In genomic region chr6:124916695-124917517, GRCm38 (mm10) we compare ENCODE assay signal across 8 mouse cellular contexts. TPM values are rescaled to one million over a fixed set of nuclear protein-coding genes. Genes with fewer than 3 reads are reported as not detected.
DNase-seq lines count a peak whose midpoint lies in the region; ATAC-seq and TF ChIP-seq lines count a peak whose summit lies in the region.

No protein-coding gene starts in this region.

- DNase-seq in Muller cell, postnatal 12 days (ENCODE audit: inconsistent ontology term), result peak; percentile 91
- peak; percentile 92 for DNase-seq in cerebellum, adult 9-11 months
- DNase-seq in layer of hippocampus, postnatal 10 days (ENCODE audit: low spot score in 2 of 2), result peak; percentile 93 to 97
- peak; percentile 93 for DNase-seq in lung, postnatal 0 days (ENCODE audit: low spot score)
- DNase-seq in ovary, postnatal 10 days (ENCODE audit: low spot score), result peak; percentile 89
- peak; percentile 80 to 97 for DNase-seq in thymus, postnatal 10 days (ENCODE audit: low spot score in 2 of 2)

- peaks cover 25% of the 10 kb centered on the region; the same call in 1 of the 2 replicates for H3K4me1 ChIP-seq in lung, postnatal 0 days (ENCODE audit: insufficient read depth, low read depth, low read length)

- TF ChIP-seq CTCF in lung, postnatal 0 days (IDR thresholded peaks at IDR 0.05), result peak; percentile 67

- H3K4me3 ChIP-seq in lung, postnatal 0 days (ENCODE audit: low read depth, low read length), result peak overlapping the region; percentile 97

- WGBS in lung, postnatal 0 days, result 2% methylated on average over 40 of the region's 67 CpGs

- H3K9me3 ChIP-seq in lung, postnatal 0 days (ENCODE audit: low read length), result no peaks in the 10 kb centered on the region

- TF ChIP-seq EP300 in lung, postnatal 0 days (IDR thresholded peaks at IDR 0.05), result peak; percentile 26; the same call in 1 of the 2 replicates

- H3K9ac ChIP-seq in lung, postnatal 0 days (replicated peaks; ENCODE audit: low read depth), result peak overlapping the region; percentile 98

- peak; percentile 22 for ATAC-seq in frontal cortex, adult (ENCODE audit: low TSS enrichment)
- peak; percentile 38 to 67 for ATAC-seq in hematopoietic stem cell, adult 5-6 weeks (replicated peaks in 1 of 2; ENCODE audit: insufficient read depth in 1 of 2, low FRiP score in 2 of 2, low TSS enrichment in 1 of 2, low read depth in 1 of 2, poor library complexity in 2 of 2, severe bottlenecking in 2 of 2)
- peak; percentile 75 for ATAC-seq in lung, postnatal 0 days

- peak overlapping the region; percentile 94 for H3K4me2 ChIP-seq in lung, postnatal 0 days (replicated peaks; ENCODE audit: low read depth, low read length)

- H3K36me3 ChIP-seq in lung, postnatal 0 days (ENCODE audit: insufficient read depth, low read length), result peaks cover 9% of the 10 kb centered on the region; the same call in 1 of the 2 replicates

- H3K27ac ChIP-seq in lung, postnatal 0 days (ENCODE audit: low read length), result peak overlapping the region; percentile 100

- H3K27me3 ChIP-seq in lung, postnatal 0 days (replicated peaks; ENCODE audit: insufficient read depth, low read length), result no peaks in the 10 kb centered on the region

RNA-seq across cellular contexts. Expression of gene Ptms, which starts 3.0 kb away (rescaled TPM):
- 121 and 123 TPM in 2 replicates for total RNA-seq in hematopoietic stem cell, adult 5-6 weeks (2017)
- total RNA-seq in layer of hippocampus, postnatal 10 days (2021), result 1,000 to 10,000 TPM; 1,413 to 1,419 TPM
- polyA plus RNA-seq in lung, postnatal 0 days (2015; fragmentation: Nextera tagmentation; extraction: Ambion mirVana), result 533 and 563 TPM in 2 replicates

RNA-seq across cellular contexts. Expression of gene Lag3, which starts 5.4 kb away (rescaled TPM):
- 3.8 and 9.1 TPM in 2 replicates for total RNA-seq in hematopoietic stem cell, adult 5-6 weeks (2017)
- total RNA-seq in layer of hippocampus, postnatal 10 days (2021), result 1 to 10 TPM; 1.2 to 2.1 TPM
- 2.3 TPM in 2 replicates for polyA plus RNA-seq in lung, postnatal 0 days (2015; fragmentation: Nextera tagmentation; extraction: Ambion mirVana)

RNA-seq across cellular contexts. Expression of gene Mlf2, which starts 14.3 kb away (rescaled TPM):
- total RNA-seq in hematopoietic stem cell, adult 5-6 weeks (2017), result 54.2 and 67.4 TPM in 2 replicates
- 100 to 1,000 TPM; 609 to 620 TPM for total RNA-seq in layer of hippocampus, postnatal 10 days (2021)
- 289 and 300 TPM in 2 replicates for polyA plus RNA-seq in lung, postnatal 0 days (2015; fragmentation: Nextera tagmentation; extraction: Ambion mirVana)

RNA-seq across cellular contexts. Expression of gene Cd4, which starts 28.9 kb away (rescaled TPM):
- total RNA-seq in hematopoietic stem cell, adult 5-6 weeks (2017), result 5.8 and 10.0 TPM in 2 replicates
- total RNA-seq in layer of hippocampus, postnatal 10 days (2021), result 1 to 10 TPM in 1 of 2 experiments, under 1 TPM in 1; 0.62 to 1.0 TPM
- 0.07 and 0.10 TPM in 2 replicates for polyA plus RNA-seq in lung, postnatal 0 days (2015; fragmentation: Nextera tagmentation; extraction: Ambion mirVana)

RNA-seq across cellular contexts. Expression of gene Cops7a, which starts 48.4 kb away (rescaled TPM):
- 41.6 and 51.1 TPM in 2 replicates for total RNA-seq in hematopoietic stem cell, adult 5-6 weeks (2017)
- total RNA-seq in layer of hippocampus, postnatal 10 days (2021), result 100 to 1,000 TPM in 1 of 2 experiments, 10 to 100 TPM in 1; 97.7 to 101 TPM
- 112 and 118 TPM in 2 replicates for polyA plus RNA-seq in lung, postnatal 0 days (2015; fragmentation: Nextera tagmentation; extraction: Ambion mirVana)

Comparison
In these comparisons a context has a peak if more than half of its experiments do, and no peak if none do; other contexts are left out.
1. Peak in every context shown above with its lines: DNase-seq, ATAC-seq, H3K4me3 ChIP-seq and H3K27ac ChIP-seq.
2. ATAC-seq: peak in every context shown above with its lines; median percentile 75 in lung, postnatal 0 days; 52 in hematopoietic stem cell, adult 5-6 weeks; 22 in frontal cortex, adult.
3. RNA of gene Ptms, which starts 3.0 kb away (total RNA-seq): 1,413 to 1,419 TPM in layer of hippocampus, postnatal 10 days; 121 to 123 TPM in hematopoietic stem cell, adult 5-6 weeks; every median in the first group is over 10 times any median in the second.